Mouse (Mus musculus) forebrain, embryonic 13.5 days (tissue): ENCODE data around the gene Fam222a. TPM values are rescaled to one million over a fixed set of nuclear protein-coding genes. Genes with fewer than 3 reads are reported as not detected.

ENCODE experiments used
- ATAC-seq: fragments of 200-750 bp; cut with Nextera tagmentation; 2 replicates; pipeline ENCODE4 v1.8.0; 2017
- H3K27ac ChIP-seq: fragments of 300-500 bp; sonication (generic); 2 replicates; pipeline ENCODE4 v1.5.1; 2015; ENCODE audit warnings: inconsistent platforms, mild to moderate bottlenecking, moderate library complexity
- H3K27me3 ChIP-seq: fragments of 300-500 bp; sonication (generic); 2 replicates; pipeline ENCODE4 v1.6.1; 2015; ENCODE audit warnings: mild to moderate bottlenecking, inconsistent platforms
- H3K36me3 ChIP-seq: fragments of 300-500 bp; sonication (generic); 2 replicates; pipeline ENCODE4 v1.6.1; 2015; ENCODE audit warnings: mild to moderate bottlenecking, inconsistent platforms; ENCODE audit not compliant: poor library complexity, severe bottlenecking
- H3K4me1 ChIP-seq: fragments of 300-500 bp; sonication (generic); 2 replicates; pipeline ENCODE4 v1.6.1; 2015; ENCODE audit warnings: inconsistent platforms
- H3K4me2 ChIP-seq: fragments of 300-500 bp; sonication (generic); 2 replicates; pipeline ENCODE4 v1.6.1; 2015; ENCODE audit warnings: inconsistent platforms, mild to moderate bottlenecking, moderate library complexity
- H3K4me3 ChIP-seq: fragments of 300-500 bp; sonication (generic); 2 replicates; pipeline ENCODE4 v1.5.1; 2015; ENCODE audit warnings: mild to moderate bottlenecking, inconsistent platforms
- H3K9ac ChIP-seq: fragments of 300-500 bp; sonication (generic); 2 replicates; pipeline ENCODE4 v1.6.1; 2015; ENCODE audit warnings: mild to moderate bottlenecking, inconsistent platforms
- H3K9me3 ChIP-seq: fragments of 300-500 bp; sonication (generic); replicated peaks from 2 replicates; pipeline ENCODE4 v1.6.1; 2016; ENCODE audit warnings: inconsistent platforms
- WGBS: fragments of 180-500 bp; shearing (Covaris S2); methylation state at CpG from one replicate; pipeline ENCODE4 v1.1.7; 2015; 5-methylcytosine and 5-hydroxymethylcytosine counted together
- polyA plus RNA-seq: library from polyadenylated mRNA; unstranded; fragments of >200 nt; fragmentation: Nextera tagmentation; extraction: Ambion mirVana; gene quantifications from 2 replicates; pipeline ENCODE4 v1.2.1, GENCODE M21; 2015

The Fam222a gene
- polyA plus RNA-seq, 1 experiment from 2014 or later, result 4.8 TPM

- Histone ChIP-seq H3K27ac (no peak overlapping the region), H3K4me3 (no peak overlapping the region), H3K27me3 (peaks cover 2% of the 10 kb centered on the region), H3K9me3 (no peaks in the 10 kb centered on the region), H3K4me2 (no peak overlapping the region), H3K4me1 (peaks cover 56% of the 10 kb centered on the region), H3K9ac (no peak overlapping the region), H3K36me3 (peaks cover 19% of the 10 kb centered on the region)
- ATAC-seq, result no peak
- WGBS, result 66% methylated on average over 6 of the region's 6 CpGs
Measured at GRCm38 (mm10) chr5:114597652-114598051, 29.8 kb downstream of the Fam222a start.

DNA sequence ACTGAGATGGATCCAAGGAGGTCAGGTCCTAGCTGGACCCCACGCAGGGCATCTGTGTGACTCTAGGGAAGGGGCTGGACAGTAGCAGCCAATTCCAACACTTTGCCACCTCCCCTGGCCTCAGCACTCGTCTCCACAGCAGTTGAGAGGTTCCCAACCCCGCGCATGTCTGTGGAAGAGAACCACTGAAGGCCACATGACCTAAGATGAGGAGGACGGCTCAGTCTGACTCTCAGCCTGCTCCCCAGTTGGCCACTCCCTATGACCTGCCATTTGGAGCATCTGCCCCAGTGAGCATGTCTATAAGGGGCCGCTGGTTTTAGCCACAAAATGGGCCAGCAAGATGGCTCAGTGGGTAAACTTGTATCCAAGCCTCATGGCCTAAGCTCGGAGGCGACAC lies 34.2 kb downstream of the Fam222a start:
- Histone ChIP-seq H3K9ac (no peak overlapping the region), H3K36me3 (no peaks in the 10 kb centered on the region), H3K4me1 (peaks cover 56% of the 10 kb centered on the region), H3K9me3 (no peaks in the 10 kb centered on the region), H3K27ac (no peak overlapping the region), H3K27me3 (peaks cover 17% of the 10 kb centered on the region), H3K4me3 (no peak overlapping the region), H3K4me2 (no peak overlapping the region)
- WGBS, result 83% methylated on average over 8 of the region's 8 CpGs
- no peak for ATAC-seq

DNA sequence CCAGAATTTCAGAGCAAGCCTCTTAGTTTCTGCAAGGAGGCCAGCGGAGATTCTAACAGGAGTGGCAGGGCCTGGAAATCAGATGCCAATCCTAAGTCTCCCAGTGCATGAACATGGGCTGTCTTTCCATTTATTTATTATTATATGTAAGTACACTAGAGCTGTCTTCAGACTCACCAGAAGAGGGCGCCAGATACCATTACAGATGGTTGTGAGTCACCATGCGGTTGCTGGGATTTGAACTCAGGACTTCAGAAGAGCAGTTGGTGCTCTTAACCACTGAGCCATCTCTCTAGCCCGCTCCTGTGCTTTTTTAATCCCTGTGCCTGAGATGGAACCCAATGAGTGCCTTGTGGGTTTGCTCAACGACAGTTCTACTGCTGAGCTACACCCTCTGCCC lies 36.2 kb downstream of the Fam222a start:
- Histone ChIP-seq H3K27me3 (peaks cover 17% of the 10 kb centered on the region), H3K4me1 (peaks cover 68% of the 10 kb centered on the region), H3K36me3 (no peaks in the 10 kb centered on the region), H3K27ac (peak overlapping the region; percentile 66; the same call in 1 of the 2 replicates), H3K4me2 (peak overlapping the region; percentile 20; the same call in 1 of the 2 replicates), H3K9me3 (no peaks in the 10 kb centered on the region), H3K4me3 (no peak overlapping the region), H3K9ac (no peak overlapping the region)
- 78% methylated on average over 5 of the region's 5 CpGs for WGBS
- no peak for ATAC-seq

GRCm38 (mm10) chr5:114604781-114605290 lies 37.0 kb downstream of the Fam222a start:
- peaks cover 23% of the 10 kb centered on the region for H3K27me3 ChIP-seq
- H3K9me3 ChIP-seq, result no peaks in the 10 kb centered on the region
- H3K4me1 ChIP-seq, result peaks cover 68% of the 10 kb centered on the region
- H3K27ac ChIP-seq, result peak overlapping the region; percentile 79
- H3K4me2 ChIP-seq, result peak overlapping the region; percentile 20
- 0 out of 2 replicates have a peak overlapping the region, but pooled peaks have one; percentile 1 for H3K4me3 ChIP-seq
- peak; percentile 77 for ATAC-seq
- 7% methylated on average over 11 of the region's 11 CpGs for whole genome bisulfite sequencing
- H3K36me3 ChIP-seq, result no peaks in the 10 kb centered on the region
- H3K9ac ChIP-seq, result peak overlapping the region; percentile 7; the same call in 1 of the 2 replicates

DNA sequence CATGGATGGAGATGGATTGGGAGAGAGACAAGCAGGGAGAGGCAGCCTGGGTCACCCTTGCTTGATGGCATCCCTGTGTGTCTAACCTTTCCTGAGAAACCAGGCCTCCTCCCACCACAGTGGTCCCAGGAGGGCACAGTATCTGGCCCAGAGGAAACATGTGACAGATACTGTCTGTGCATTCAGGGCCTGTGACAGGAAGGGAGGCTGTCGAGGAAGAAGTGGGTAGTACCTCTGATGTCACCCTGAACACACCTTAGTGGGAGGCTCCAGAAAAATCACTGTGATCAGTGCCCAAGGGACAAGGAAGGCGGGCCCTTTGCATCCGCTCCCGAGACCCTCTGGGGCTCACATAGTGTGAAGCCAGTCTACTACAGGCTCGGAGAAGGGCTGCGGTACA lies 38.2 kb downstream of the Fam222a start:
- Histone ChIP-seq H3K27ac (peak overlapping the region; percentile 79), H3K9me3 (no peaks in the 10 kb centered on the region), H3K4me1 (peaks cover 68% of the 10 kb centered on the region), H3K27me3 (peaks cover 33% of the 10 kb centered on the region), H3K4me2 (no peak overlapping the region), H3K4me3 (no peak overlapping the region), H3K36me3 (0 out of 2 replicates have a peak, but pooled peaks cover 3% of the 10 kb centered on the region), H3K9ac (no peak overlapping the region)
- no peak for ATAC-seq
- 83% methylated on average over 6 of the region's 6 CpGs for WGBS

DNA sequence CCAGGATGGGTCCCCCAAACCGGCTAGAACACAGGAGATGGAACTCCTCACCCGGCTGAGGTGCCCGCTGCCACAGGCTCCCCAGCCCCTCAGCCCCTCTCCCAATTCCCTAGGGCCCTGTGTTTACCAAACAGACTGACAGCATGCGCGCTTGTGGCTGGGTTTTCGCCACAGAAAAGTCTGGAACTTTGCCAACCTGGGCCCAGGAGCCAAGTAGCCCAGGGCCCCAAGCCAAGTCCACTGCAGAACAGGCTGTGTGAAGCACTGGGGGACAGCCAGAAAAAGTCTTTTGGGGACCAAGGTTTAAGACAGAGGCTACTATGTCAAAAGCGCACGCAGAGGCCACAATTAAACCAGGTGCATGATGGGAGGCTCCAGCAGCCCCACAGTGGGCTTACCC lies 39.8 kb downstream of the Fam222a start:
- Histone ChIP-seq H3K9me3 (no peaks in the 10 kb centered on the region), H3K9ac (no peak overlapping the region), H3K27me3 (peaks cover 35% of the 10 kb centered on the region), H3K4me3 (no peak overlapping the region), H3K36me3 (peaks cover 11% of the 10 kb centered on the region; the same call in 1 of the 2 replicates), H3K27ac (peak overlapping the region; percentile 55), H3K4me2 (peak overlapping the region; percentile 32), H3K4me1 (peaks cover 59% of the 10 kb centered on the region)
- ATAC-seq, result peak; percentile 22
- 21% methylated on average over 8 of the region's 8 CpGs for WGBS

- Histone ChIP-seq H3K27me3 (peaks cover 29% of the 10 kb centered on the region), H3K4me2 (peak overlapping the region; percentile 32), H3K9ac (0 out of 2 replicates have a peak overlapping the region, but pooled peaks have one; percentile 9), H3K4me3 (no peak overlapping the region), H3K36me3 (peaks cover 11% of the 10 kb centered on the region; the same call in 1 of the 2 replicates), H3K4me1 (peaks cover 62% of the 10 kb centered on the region), H3K9me3 (no peaks in the 10 kb centered on the region), H3K27ac (0 out of 2 replicates have a peak overlapping the region, but pooled peaks have one; percentile 55)
- peak; percentile 34 for ATAC-seq
- WGBS, result 1% methylated on average over 12 of the region's 12 CpGs
Measured at GRCm38 (mm10) chr5:114608516-114608915, 40.7 kb downstream of the Fam222a start.

- no peak overlapping the region for H3K9ac ChIP-seq
- peaks cover 24% of the 10 kb centered on the region for H3K27me3 ChIP-seq
- H3K9me3 ChIP-seq, result no peaks in the 10 kb centered on the region
- H3K4me2 ChIP-seq, result no peak overlapping the region
- WGBS, result 92% methylated on average over 9 of the region's 10 CpGs
- H3K27ac ChIP-seq, result no peak overlapping the region
- no peak for ATAC-seq
- H3K4me1 ChIP-seq, result peaks cover 39% of the 10 kb centered on the region
- no peak overlapping the region for H3K4me3 ChIP-seq
- H3K36me3 ChIP-seq, result peaks cover 11% of the 10 kb centered on the region; the same call in 1 of the 2 replicates
Measured at GRCm38 (mm10) chr5:114611256-114611655, 43.4 kb downstream of the Fam222a start.

DNA sequence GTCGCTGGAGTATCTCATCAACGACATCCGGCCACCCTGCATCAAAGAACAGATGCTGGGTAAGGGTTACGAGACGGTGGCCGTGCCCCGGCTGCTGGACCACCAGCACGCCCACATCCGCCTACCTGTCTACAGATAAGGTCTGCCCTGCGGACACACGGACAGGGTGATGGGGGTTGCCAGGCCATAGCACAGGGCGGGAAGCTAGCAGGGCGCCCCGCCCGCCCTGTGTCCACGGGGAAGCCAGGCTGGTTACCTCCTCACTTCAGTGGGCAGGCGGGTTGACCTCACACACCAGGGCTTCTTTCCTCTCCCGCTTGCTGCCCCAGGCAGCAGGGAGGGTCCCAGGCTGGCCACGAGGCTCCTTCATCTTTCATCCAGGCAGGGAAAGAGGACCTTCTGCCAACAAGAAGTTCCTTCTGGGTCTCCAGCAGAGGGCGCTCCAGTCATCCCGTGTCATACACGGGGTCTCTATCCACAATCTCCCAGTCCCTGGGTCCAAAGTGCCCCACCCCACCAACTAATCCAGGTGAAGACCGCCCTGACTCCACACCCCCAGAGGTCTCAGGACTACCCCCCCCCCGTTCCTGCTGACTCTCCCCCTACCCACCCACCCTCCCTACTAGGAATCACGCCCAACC lies 44.3 kb downstream of the Fam222a start:
- H3K9me3 ChIP-seq, result no peaks in the 10 kb centered on the region
- ATAC-seq, result no peak
- peaks cover 21% of the 10 kb centered on the region for H3K27me3 ChIP-seq
- H3K36me3 ChIP-seq, result peaks cover 11% of the 10 kb centered on the region; the same call in 1 of the 2 replicates
- no peak overlapping the region for H3K4me3 ChIP-seq
- 70% methylated on average over 25 of the region's 25 CpGs for WGBS
- H3K9ac ChIP-seq, result no peak overlapping the region
- H3K27ac ChIP-seq, result no peak overlapping the region
- peaks cover 30% of the 10 kb centered on the region for H3K4me1 ChIP-seq
- H3K4me2 ChIP-seq, result no peak overlapping the region

DNA sequence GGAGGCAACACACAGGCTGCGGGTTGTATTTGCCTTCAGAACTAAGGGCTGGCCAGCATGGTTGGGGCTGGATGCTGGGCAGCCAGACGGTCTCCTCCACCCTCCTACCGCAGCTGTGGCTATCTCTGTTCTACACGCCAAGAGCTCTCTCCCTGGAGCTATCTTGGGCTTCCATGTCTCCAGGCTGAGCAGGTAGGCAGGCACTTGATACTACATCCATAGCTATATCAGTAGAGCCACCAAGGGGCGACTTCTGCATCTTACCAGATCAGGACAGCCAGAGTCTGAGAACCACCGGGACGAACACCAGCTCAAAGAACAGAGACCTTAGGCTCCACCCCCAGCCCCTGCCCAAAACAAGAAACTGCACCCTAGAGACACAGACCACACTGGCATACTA lies 47.0 kb downstream of the Fam222a start:
- Histone ChIP-seq H3K4me1 (peaks cover 4% of the 10 kb centered on the region; the same call in 1 of the 2 replicates), H3K36me3 (peaks cover 11% of the 10 kb centered on the region; the same call in 1 of the 2 replicates), H3K27ac (no peak overlapping the region), H3K27me3 (peaks cover 15% of the 10 kb centered on the region), H3K9ac (no peak overlapping the region), H3K4me2 (no peak overlapping the region), H3K4me3 (no peak overlapping the region), H3K9me3 (no peaks in the 10 kb centered on the region)
- WGBS, result 63% methylated on average over 7 of the region's 7 CpGs
- no peak for ATAC-seq

GRCm38 (mm10) chr5:114616336-114617061 lies 48.7 kb downstream of the Fam222a start:
- no peak overlapping the region for H3K9ac ChIP-seq
- H3K36me3 ChIP-seq, result peaks cover 4% of the 10 kb centered on the region; the same call in 1 of the 2 replicates
- no peak overlapping the region for H3K4me3 ChIP-seq
- no peaks in the 10 kb centered on the region for H3K9me3 ChIP-seq
- H3K4me2 ChIP-seq, result no peak overlapping the region
- H3K4me1 ChIP-seq, result peaks cover 4% of the 10 kb centered on the region; the same call in 1 of the 2 replicates
- H3K27me3 ChIP-seq, result no peaks in the 10 kb centered on the region
- WGBS, result 78% methylated on average over 11 of the region's 11 CpGs
- ATAC-seq, result no peak
- H3K27ac ChIP-seq, result no peak overlapping the region

GRCm38 (mm10) chr5:114617809-114618208 lies 50.0 kb downstream of the Fam222a start:
- Histone ChIP-seq H3K27me3 (no peaks in the 10 kb centered on the region), H3K36me3 (no peaks in the 10 kb centered on the region), H3K9ac (no peak overlapping the region), H3K4me2 (no peak overlapping the region), H3K27ac (no peak overlapping the region), H3K4me3 (no peak overlapping the region), H3K4me1 (peaks cover under 1% of the 10 kb centered on the region; the same call in 1 of the 2 replicates), H3K9me3 (no peaks in the 10 kb centered on the region)
- WGBS, result 86% methylated on average over 12 of the region's 12 CpGs
- ATAC-seq, result no peak
